8 mouse cellular contexts compared by ENCODE assay signal in the genomic region with DNA sequence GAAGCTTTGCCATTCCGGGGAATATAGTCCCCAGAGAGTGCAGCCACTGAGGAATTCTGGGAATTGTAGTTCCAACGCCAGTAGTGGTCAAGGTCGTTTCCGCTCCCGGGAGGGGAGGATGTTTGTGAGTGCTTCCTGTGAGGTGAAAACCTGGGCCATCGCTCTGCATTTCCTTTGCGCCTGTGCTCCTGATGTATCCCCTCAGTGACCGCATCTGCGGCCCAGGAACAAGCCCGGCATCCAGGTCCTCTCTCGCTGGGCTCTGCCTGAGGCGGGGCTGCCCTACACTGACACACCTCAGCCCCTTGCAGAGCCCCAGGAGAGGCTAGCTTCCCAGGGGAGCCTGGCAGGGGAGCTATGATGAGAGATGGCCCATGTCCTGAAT. TPM values are rescaled to one million over a fixed set of nuclear protein-coding genes. Genes with fewer than 3 reads are reported as not detected.
A peak's percentile ranks its signal among the peaks of the same experiment; 100 is the strongest.
DNase-seq lines count a peak whose midpoint lies in the region; ATAC-seq and TF ChIP-seq lines count a peak whose summit lies in the region.

Gene Zfp93 (plus strand): TSS at position 133 of the 385 bp plus-strand sequence.

- peaks cover 16% of the 10 kb centered on the region for H3K36me3 ChIP-seq in hindbrain, embryonic 16.5 days (ENCODE audit: control insufficient read depth, insufficient read depth, low read length)

- peak; percentile 73 for ATAC-seq in activated CD4-positive, CD25-positive, alpha-beta regulatory T cell, adult 4 months
- ATAC-seq in hindbrain, embryonic 16.5 days: peak; percentile 95

- intact Hi-C loops in gastrocnemius, adult 2 months (cut with DNase I): no loop called here

- peak; percentile 80 to 83 for DNase-seq in cerebellum, postnatal 36 days
- peak; percentile 76 for DNase-seq in gastrocnemius, adult 2 months
- DNase-seq in left cerebral cortex, adult 11 months (ENCODE audit: low spot score): peak; percentile 81
- DNase-seq in lung, postnatal 36 days: peak; percentile 90
- peak; percentile 94 for DNase-seq in retina, postnatal 1 day
- peak; percentile 64 to 73 for DNase-seq in urinary bladder, postnatal 36 days (ENCODE audit: low spot score in 2 of 2)

- 0% methylated on average over 12 of the region's 12 CpGs for WGBS in hindbrain, embryonic 16.5 days

- H3K9me3 ChIP-seq in hindbrain, embryonic 16.5 days (ENCODE audit: control insufficient read depth, low read length): no peaks in the 10 kb centered on the region

- H3K9ac ChIP-seq in hindbrain, embryonic 16.5 days (ENCODE audit: low read depth, low read length): peak within 1 kb of the TSS; percentile 94

- H3K4me3 ChIP-seq in gastrocnemius, adult 2 months: peak within 1 kb of the TSS; percentile 81
- peak within 1 kb of the TSS; percentile 73 for H3K4me3 ChIP-seq in hindbrain, embryonic 16.5 days (ENCODE audit: low read length)

- H3K27ac ChIP-seq in gastrocnemius, adult 2 months: peak within 1 kb of the TSS; percentile 87
- H3K27ac ChIP-seq in hindbrain, embryonic 16.5 days (ENCODE audit: low read depth, low read length): peak within 1 kb of the TSS; percentile 84

- peaks cover 6% of the 10 kb centered on the region; the same call in 1 of the 2 replicates for H3K4me1 ChIP-seq in hindbrain, embryonic 16.5 days (ENCODE audit: control insufficient read depth, insufficient read depth, low read depth, low read length)

- H3K27me3 ChIP-seq in hindbrain, embryonic 16.5 days (replicated peaks; ENCODE audit: control insufficient read depth, insufficient read depth, low read length): no peaks in the 10 kb centered on the region

- TF ChIP-seq CTCF in gastrocnemius, adult 2 months (IDR thresholded peaks at IDR 0.05): no peak

- H3K4me2 ChIP-seq in hindbrain, embryonic 16.5 days (ENCODE audit: low read length): peak within 1 kb of the TSS; percentile 91

RNA-seq across cellular contexts. Expression of gene Zfp93, which starts in this region (rescaled TPM):
- polyA plus RNA-seq in activated CD4-positive, CD25-positive, alpha-beta regulatory T cell, adult 4 months (2017; shearing (Covaris generic)): 1 to 10 TPM in 1 of 2 experiments, under 1 TPM in 1; 0.61 to 2.0 TPM
- 1 to 10 TPM; 4.3 to 5.9 TPM for total RNA-seq in gastrocnemius, adult 2 months (2021)
- polyA plus RNA-seq in hindbrain, embryonic 16.5 days (2015; fragmentation: Nextera tagmentation; extraction: Ambion mirVana): 6.4 and 8.2 TPM in 2 replicates

Comparison
In these comparisons a context has a peak if more than half of its experiments do, and no peak if none do; other contexts are left out.
1. Peak in every context shown above with its lines: DNase-seq, ATAC-seq, H3K4me3 ChIP-seq and H3K27ac ChIP-seq.